Mouse (Mus musculus) c-Kit-positive CD71-negative TER-119-negative erythroid progenitor cells, embryonic 14.5 days (primary cell): ENCODE data around the gene Vav1.

Source experiments
- DNase-seq: peaks from one replicate; pipeline ENCODE4 v3.0.0-alpha.2; 2013; ENCODE audit warnings: low read depth

Gene Vav1

GRCm38 (mm10) chr17:57278943-57279590 is at the start of gene Vav1:
Gene Vav1, plus strand, starts transcription at chr17:57279100.
- DNase-seq = no peak

- DNase-seq = no peak
Measured at GRCm38 (mm10) chr17:57229851-57230727, 48.8 kb upstream of the Vav1 start.

- DNase-seq = no peak
Measured at GRCm38 (mm10) chr17:57230728-57231125, 48.2 kb upstream of the Vav1 start.

GRCm38 (mm10) chr17:57231321-57231771 is 47.6 kb upstream of the Vav1 start:
- DNase-seq = no peak

GRCm38 (mm10) chr17:57232200-57232599 is 46.7 kb upstream of the Vav1 start:
- no peak for DNase-seq

- DNase-seq = no peak
Measured at GRCm38 (mm10) chr17:57233038-57233437, 45.9 kb upstream of the Vav1 start.

GRCm38 (mm10) chr17:57234254-57234928 is 44.5 kb upstream of the Vav1 start:
- no peak for DNase-seq

- DNase-seq = no peak
Measured at GRCm38 (mm10) chr17:57235803-57236202, 43.1 kb upstream of the Vav1 start.

- no peak for DNase-seq
Measured at GRCm38 (mm10) chr17:57237181-57237580, 41.7 kb upstream of the Vav1 start.

GRCm38 (mm10) chr17:57243650-57244370 is 35.1 kb upstream of the Vav1 start:
- no peak for DNase-seq

- no peak for DNase-seq
Measured at GRCm38 (mm10) chr17:57245311-57245929, 33.5 kb upstream of the Vav1 start.

GRCm38 (mm10) chr17:57246663-57247392 is 32.1 kb upstream of the Vav1 start:
- no peak for DNase-seq

- DNase-seq = peak; percentile 95
Measured at GRCm38 (mm10) chr17:57247393-57248200, 31.3 kb upstream of the Vav1 start.

- DNase-seq = peak; percentile 89
Measured at GRCm38 (mm10) chr17:57248201-57248699, 30.6 kb upstream of the Vav1 start, which contains the start of gene Gpr108. Gene Gpr108, minus strand, starts transcription at chr17:57248446.

- no peak for DNase-seq
Measured at GRCm38 (mm10) chr17:57248771-57249170, 30.1 kb upstream of the Vav1 start.

GRCm38 (mm10) chr17:57249186-57250181 is 29.4 kb upstream of the Vav1 start, which contains the start of gene Trip10:
Gene Trip10, plus strand, starts transcription at chr17:57249455.
- DNase-seq = peak; percentile 90

GRCm38 (mm10) chr17:57250461-57251160 is 28.3 kb upstream of the Vav1 start:
- DNase-seq = no peak

GRCm38 (mm10) chr17:57251431-57251830 is 27.5 kb upstream of the Vav1 start:
- DNase-seq = no peak
